11 mouse cellular contexts compared by ENCODE assay signal in genomic region chr2:65953726-65954340, GRCm38 (mm10).
DNase-seq lines count a peak whose midpoint lies in the region; ATAC-seq lines count a peak whose summit lies in the region.
"Had no signal": no experiment of that assay in that cellular context is flagged by ENCODE, and none has a peak within 500 bp of the region (broad histone marks: within the 10 kb centered on the region; RNA-seq: fewer than 3 reads in every experiment).

No protein-coding gene starts in this region.

- H3K27ac ChIP-seq in heart, embryonic 11.5 days (ENCODE audit: low read depth, low read length) = no peak overlapping the region
- peak overlapping the region; percentile 76 for H3K27ac ChIP-seq in hindbrain, embryonic 15.5 days (replicated peaks)
- H3K27ac ChIP-seq: kidney, postnatal 0 days; liver, embryonic 13.5 days had no signal

- DNase-seq in heart, adult 9 months (ENCODE audit: low spot score in 2 of 2) = no peak
- peak; percentile 59 for DNase-seq in retina, postnatal 1 day
- DNase-seq in retina, embryonic 14.5 days (ENCODE audit: low spot score) = no peak
- no peak for DNase-seq in cerebellum, postnatal 10 days
- DNase-seq in right cerebral cortex, postnatal 4 days = no peak
- no peak for DNase-seq in layer of hippocampus, adult 11-12 months (ENCODE audit: low spot score)
- DNase-seq: cerebellum, postnatal 14 days; liver, embryonic 13.5 days had no signal

- no peak for ATAC-seq in heart, embryonic 11.5 days (replicated peaks; ENCODE audit: insufficient number of reproducible peaks, low FRiP score, low TSS enrichment)
- peak; percentile 43 for ATAC-seq in hindbrain, embryonic 15.5 days (ENCODE audit: low FRiP score, low read depth)

- H3K36me3 ChIP-seq in heart, embryonic 11.5 days (ENCODE audit: control insufficient read depth, insufficient read depth, low read length) = no peaks in the 10 kb centered on the region
- peaks cover 10% of the 10 kb centered on the region for H3K36me3 ChIP-seq in hindbrain, embryonic 15.5 days
- H3K36me3 ChIP-seq: liver, embryonic 13.5 days had no signal

- H3K9me3 ChIP-seq in heart, embryonic 11.5 days (replicated peaks; ENCODE audit: control insufficient read depth, low read length) = no peaks in the 10 kb centered on the region
- no peaks in the 10 kb centered on the region for H3K9me3 ChIP-seq in hindbrain, embryonic 15.5 days
- H3K9me3 ChIP-seq: liver, embryonic 13.5 days had no signal

- H3K4me3 ChIP-seq in heart, embryonic 11.5 days (ENCODE audit: low read depth, low read length) = 0 out of 2 replicates have a peak overlapping the region, but pooled peaks have one; percentile 12
- H3K4me3 ChIP-seq in hindbrain, embryonic 15.5 days = no peak overlapping the region
- H3K4me3 ChIP-seq: liver, embryonic 13.5 days had no signal

- no peak overlapping the region for H3K9ac ChIP-seq in heart, embryonic 11.5 days (ENCODE audit: low read depth, low read length)
- H3K9ac ChIP-seq in hindbrain, embryonic 15.5 days = peak overlapping the region; percentile 29
- H3K9ac ChIP-seq: liver, embryonic 13.5 days had no signal

- H3K4me2 ChIP-seq in heart, embryonic 11.5 days = peak overlapping the region; percentile 58
- H3K4me2 ChIP-seq in hindbrain, embryonic 15.5 days = peak overlapping the region; percentile 41
- H3K4me2 ChIP-seq: liver, embryonic 13.5 days had no signal

- H3K27me3 ChIP-seq in heart, embryonic 11.5 days (ENCODE audit: control insufficient read depth, insufficient read depth, low read length) = no peaks in the 10 kb centered on the region
- H3K27me3 ChIP-seq in hindbrain, embryonic 15.5 days = no peaks in the 10 kb centered on the region
- H3K27me3 ChIP-seq: liver, embryonic 13.5 days had no signal

- 56% methylated on average over 17 of the region's 17 CpGs for WGBS in heart, embryonic 11.5 days (ENCODE audit: insufficient replicate concordance)
- WGBS in hindbrain, embryonic 15.5 days = 33% methylated on average over 17 of the region's 17 CpGs

- H3K4me1 ChIP-seq in heart, embryonic 11.5 days (ENCODE audit: control insufficient read depth, insufficient read depth, low read length) = no peaks in the 10 kb centered on the region
- peaks cover 41% of the 10 kb centered on the region for H3K4me1 ChIP-seq in hindbrain, embryonic 15.5 days (replicated peaks)
- H3K4me1 ChIP-seq: liver, embryonic 13.5 days had no signal
